Mouse (Mus musculus) embryonic stem cell, embryonic (primary cell): ENCODE data around the gene Ltbp2.

ENCODE experiments used
- CTCF ChIA-PET, 4 experiments: fragments of 300-600 bp in 2 of 4; fragments of 350-600 bp in 2 of 4; sonication (Branson Sonifier 250); formaldehyde crosslinking; loops; one replicate each; lab custom pipeline; 2022; ENCODE audit warnings: inconsistent platforms in 2 of 4; lab: Charles Lee
- POLR2A ChIA-PET, 4 experiments: fragments of 300-600 bp in 2 of 4; fragments of 350-600 bp in 2 of 4; sonication (Branson Sonifier 250); formaldehyde crosslinking; loops; one replicate each; lab custom pipeline; 2022; ENCODE audit warnings: antibody characterized with exemption in 4 of 4, inconsistent platforms in 1 of 4; lab: Charles Lee

The Ltbp2 gene

DNA sequence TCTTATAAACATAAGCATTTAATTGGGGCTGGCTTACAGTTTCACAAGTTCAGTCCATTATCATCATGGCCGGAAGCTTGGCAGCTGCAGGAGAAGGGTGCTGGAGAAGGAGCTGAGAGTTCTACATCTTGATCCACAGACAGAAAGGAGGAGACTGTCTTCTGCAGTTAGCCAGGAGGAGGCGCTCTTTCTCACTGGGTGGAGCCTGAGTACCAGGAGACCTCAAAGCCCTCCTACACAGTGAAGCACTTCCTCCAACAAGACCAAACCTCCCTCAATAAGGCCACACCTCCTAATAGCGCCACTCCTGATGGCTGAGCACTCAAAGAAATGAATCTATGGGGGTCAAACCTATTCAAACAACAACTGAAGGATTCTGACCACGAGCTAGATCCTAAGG lies 18.6 kb downstream of the Ltbp2 start:
- CTCF ChIA-PET: interaction anchor here in 3 of 4 experiments (0.5 to 7.4 kb wide), 15 partner anchors 9 to 824 kb away, joined by 3 to 45 read pairs (median 4); partner anchors contain the start of gene Ltbp2 (in 3 of the 3)
- POLR2A ChIA-PET: interaction anchor here in 3 of 4 experiments (0.6 to 2.8 kb wide), 14 partner anchors 9 to 217 kb away, joined by 3 to 12 read pairs (median 4); partner anchors contain the start of genes Isca2 (in 2 of the 3), Ltbp2 (in 2 of the 3), Npc2 (in 2 of the 3) and Vrtn (in 1 of the 3)

GRCm38 (mm10) chr12:84856532-84856931 lies 19.8 kb downstream of the Ltbp2 start:
- CTCF ChIA-PET: interaction anchor here in 3 of 4 experiments (0.5 to 7.4 kb wide), 5 partner anchors 20 to 813 kb away, joined by 4 to 45 read pairs (median 14); partner anchors contain the start of gene Ltbp2 (in 3 of the 3)
- POLR2A ChIA-PET: interaction anchor here in 1 of 4 experiments (2.8 kb wide), 1 partner anchor 84 kb away, joined by 12 read pairs; the partner anchor contains the start of genes Isca2 and Npc2

DNA sequence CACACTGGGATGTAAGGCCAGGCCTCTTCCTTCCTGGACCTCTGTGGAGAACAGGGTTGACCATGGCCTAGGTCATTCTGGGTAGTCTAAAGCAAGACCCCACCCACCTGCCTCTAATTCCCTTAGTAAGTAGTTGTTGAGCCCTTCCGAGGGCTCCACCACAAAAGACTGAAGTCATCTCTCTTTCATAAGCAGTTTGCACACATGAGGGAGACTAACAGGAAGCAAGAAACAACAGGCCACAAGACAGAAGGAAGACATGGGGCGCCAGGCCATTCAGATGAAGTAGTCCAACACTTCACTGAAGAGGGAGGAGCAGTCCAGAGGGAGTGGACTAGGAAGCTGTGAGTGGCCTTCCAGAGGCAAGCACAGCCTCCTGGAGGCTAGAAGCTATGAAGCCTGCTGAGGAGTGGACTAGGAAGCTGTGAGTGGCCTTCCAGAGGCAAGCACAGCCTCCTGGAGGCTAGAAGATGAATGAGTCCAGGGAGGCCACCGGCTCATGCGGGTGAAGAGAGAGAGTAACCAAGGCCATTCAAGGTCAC lies 21.2 kb downstream of the Ltbp2 start:
- CTCF ChIA-PET: interaction anchor here in 2 of 4 experiments (0.7 to 7.4 kb wide), 2 partner anchors 21 to 346 kb away, joined by 3 to 45 read pairs; partner anchors contain the start of gene Ltbp2 (in 1 of the 2)
- POLR2A ChIA-PET: interaction anchor here in 1 of 4 experiments (0.7 kb wide), 1 partner anchor 629 kb away, joined by 3 read pairs; no protein-coding TSS in a partner anchor

GRCm38 (mm10) chr12:84854392-84855033 lies 21.8 kb downstream of the Ltbp2 start:
- POLR2A ChIA-PET: no interaction called here
- CTCF ChIA-PET: interaction anchor here in 1 of 4 experiments (7.4 kb wide), 1 partner anchor 22 kb away, joined by 45 read pairs; the partner anchor contains the start of gene Ltbp2

DNA sequence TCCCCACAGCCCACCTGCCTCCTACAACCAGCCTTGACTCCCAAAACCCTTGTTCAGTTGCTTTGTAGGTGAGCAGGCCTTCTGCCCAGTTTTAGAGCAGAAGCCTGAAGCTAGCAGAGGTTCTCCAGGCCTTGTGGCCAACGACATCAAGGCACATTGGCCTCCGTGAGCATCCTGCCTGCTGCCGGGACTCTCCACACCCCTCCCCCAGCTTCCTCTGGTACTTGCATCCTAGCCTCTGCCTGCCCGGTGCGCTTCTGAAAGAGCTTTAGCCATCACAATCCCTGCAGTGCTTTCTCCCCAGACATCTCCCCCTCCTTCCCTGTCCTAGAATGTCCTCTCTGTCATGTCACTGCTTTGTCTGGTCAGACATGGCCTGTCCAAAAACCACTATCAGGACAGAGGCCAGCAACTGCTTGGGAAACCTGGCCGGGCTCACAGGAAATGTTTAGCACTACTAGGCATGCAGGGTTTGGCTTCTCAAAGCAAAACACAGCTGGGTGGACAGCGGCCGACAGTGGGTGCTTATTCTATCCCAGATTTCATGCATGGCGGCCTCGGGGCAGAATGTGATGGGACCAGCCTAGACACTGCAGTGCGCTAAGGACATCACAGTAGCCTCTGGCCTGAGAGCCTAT lies 24.8 kb downstream of the Ltbp2 start:
- ChIA-PET POLR2A (interaction anchor here in 3 of 4 experiments (0.6 to 1.9 kb wide), 4 partner anchors 15 to 427 kb away, joined by 3 to 5 read pairs (median 4); partner anchors contain the start of genes Isca2 (in 1 of the 3) and Npc2 (in 1 of the 3)), CTCF (interaction anchor here in 1 of 4 experiments (0.7 kb wide), 1 partner anchor 25 kb away, joined by 3 read pairs; no protein-coding TSS in a partner anchor)

- CTCF ChIA-PET: no interaction called here
Observed at GRCm38 (mm10) chr12:84847882-84848281, 28.4 kb downstream of the Ltbp2 start.

DNA sequence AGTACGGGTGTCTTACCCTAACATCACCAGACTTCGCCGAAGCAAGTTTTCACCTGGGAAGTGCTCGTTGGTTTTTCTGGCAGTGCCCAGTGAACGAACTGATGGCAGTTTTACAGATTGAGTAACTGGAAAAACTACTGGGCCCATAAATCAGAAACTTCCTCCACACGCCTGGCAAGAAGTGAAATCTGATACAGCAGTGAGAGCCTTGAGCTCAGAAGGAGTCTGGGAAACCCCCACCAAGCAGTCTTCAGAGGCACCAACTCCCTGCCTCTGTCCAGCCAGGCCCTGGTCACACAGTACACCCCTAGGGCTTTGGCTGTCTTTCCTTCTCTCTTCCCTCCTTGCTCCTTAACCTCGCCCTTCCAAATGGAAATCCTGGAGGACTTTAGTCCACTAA lies 28.9 kb downstream of the Ltbp2 start:
- CTCF ChIA-PET: no interaction called here
- POLR2A ChIA-PET: interaction anchor here in 2 of 4 experiments (0.8 to 1.4 kb wide), 2 partner anchors 11 to 14 kb away, joined by 4 read pairs; no protein-coding TSS in a partner anchor

More at GRCm38 (mm10) chr12:84847882-84848281, 28.4 kb downstream of the Ltbp2 start:
- POLR2A ChIA-PET: interaction anchor here in 2 of 4 experiments (0.8 to 1.4 kb wide), 2 partner anchors 11 to 13 kb away, joined by 4 read pairs; no protein-coding TSS in a partner anchor

GRCm38 (mm10) chr12:84846594-84847014 lies 29.7 kb downstream of the Ltbp2 start:
- POLR2A ChIA-PET: interaction anchor here in 2 of 4 experiments (0.7 to 0.8 kb wide), 3 partner anchors 15 to 596 kb away, joined by 3 read pairs; no protein-coding TSS in a partner anchor
- CTCF ChIA-PET: interaction anchor here in 2 of 4 experiments (0.5 to 1.5 kb wide), 3 partner anchors 11 to 888 kb away, joined by 3 to 4 read pairs (median 3); no protein-coding TSS in a partner anchor

DNA sequence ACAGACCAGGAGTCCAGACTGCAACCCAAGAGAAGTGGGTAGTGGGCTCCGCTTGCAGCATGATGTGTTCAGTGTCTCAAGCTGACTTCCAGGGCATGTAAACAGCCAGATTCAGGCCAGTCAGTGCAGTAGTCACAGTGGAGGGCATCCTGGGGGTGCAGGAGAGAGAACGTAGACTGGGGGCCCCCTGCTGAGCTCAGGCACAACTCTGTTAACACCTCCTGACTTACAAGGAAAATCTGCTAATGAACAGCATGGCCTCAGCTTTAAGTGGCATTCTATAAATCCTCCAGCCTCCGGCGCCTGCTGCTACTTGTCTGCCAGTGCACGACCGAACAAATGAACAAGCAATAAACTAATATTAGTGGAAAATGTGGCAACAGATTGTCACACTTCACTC lies 33.6 kb downstream of the Ltbp2 start:
- CTCF ChIA-PET: no interaction called here
- POLR2A ChIA-PET: interaction anchor here in 2 of 4 experiments (0.6 to 1.6 kb wide), 2 partner anchors 15 to 108 kb away, joined by 4 to 5 read pairs; no protein-coding TSS in a partner anchor

DNA sequence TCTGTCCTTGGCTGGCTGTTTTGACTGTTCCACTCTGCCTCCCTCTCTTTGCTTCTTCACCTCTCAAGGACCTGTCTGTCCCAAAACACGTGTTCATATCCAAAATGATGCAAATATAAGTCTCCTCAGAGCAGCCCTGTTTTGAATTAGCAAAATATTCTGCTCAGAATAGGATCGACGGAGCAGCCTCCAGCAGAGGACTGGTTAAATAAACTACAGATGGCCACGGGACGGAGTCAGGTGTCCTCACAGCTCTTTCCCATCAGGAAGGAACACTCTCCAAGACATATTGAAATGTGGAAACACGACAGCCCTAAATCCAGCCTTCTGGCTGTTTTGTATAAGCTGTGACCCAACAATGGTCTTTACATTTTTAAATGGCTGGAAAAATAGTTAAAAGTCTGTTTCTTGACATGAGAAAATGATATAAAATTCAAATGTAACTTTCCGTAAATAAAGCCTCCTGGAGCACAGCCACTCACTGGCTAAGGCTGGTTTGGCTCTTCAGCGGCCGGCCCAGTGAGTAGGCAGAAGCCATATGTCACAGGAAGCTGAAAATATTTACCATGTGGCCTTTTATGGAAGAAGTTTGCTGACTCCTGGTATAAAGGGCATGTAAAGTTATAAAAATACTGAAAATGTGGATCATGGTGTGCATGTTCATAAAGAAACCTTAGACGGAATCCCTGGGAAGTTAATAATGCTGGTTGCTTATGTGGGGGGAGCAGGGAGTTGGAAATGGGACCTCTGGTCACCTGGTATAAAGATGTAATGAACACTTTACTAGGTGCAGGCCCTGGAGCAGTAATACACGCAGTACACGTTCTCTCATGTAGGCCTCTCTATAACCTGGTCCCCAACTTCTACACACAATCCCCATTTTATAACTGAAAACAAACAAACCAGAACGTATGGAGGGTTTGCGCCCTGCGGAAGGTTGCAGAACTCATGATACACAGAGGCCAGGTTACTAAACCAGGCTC lies 34.9 kb downstream of the Ltbp2 start:
- POLR2A ChIA-PET: no interaction called here

GRCm38 (mm10) chr12:84840734-84841133 lies 35.6 kb downstream of the Ltbp2 start:
- ChIA-PET POLR2A (interaction anchor here in 1 of 4 experiments (0.6 kb wide), 1 partner anchor 20 kb away, joined by 3 read pairs; no protein-coding TSS in a partner anchor), CTCF (no interaction called here)

More for the DNA sequence above, 34.9 kb downstream of the Ltbp2 start:
- CTCF ChIA-PET: no interaction called here

DNA sequence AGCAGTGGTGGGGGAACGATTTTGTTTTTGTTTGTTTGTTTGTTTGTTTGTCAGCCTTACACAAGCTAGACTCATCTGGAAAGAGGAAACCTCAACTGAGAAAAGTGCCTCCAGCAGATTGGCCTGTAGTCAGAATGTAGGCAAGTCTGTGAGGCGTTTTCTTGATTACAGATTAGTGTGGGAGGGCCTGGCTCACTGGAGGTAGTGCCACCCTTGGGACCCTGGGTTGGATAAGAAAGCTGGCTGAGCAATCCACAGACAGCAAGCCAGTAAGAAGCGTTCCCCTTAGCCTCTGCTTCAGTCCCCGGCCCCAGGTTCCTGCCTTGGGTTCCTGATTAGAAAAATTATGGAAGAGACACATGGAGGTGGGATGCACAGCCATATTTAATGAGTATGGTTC lies 36.4 kb downstream of the Ltbp2 start:
- CTCF ChIA-PET: no interaction called here
- POLR2A ChIA-PET: no interaction called here

DNA sequence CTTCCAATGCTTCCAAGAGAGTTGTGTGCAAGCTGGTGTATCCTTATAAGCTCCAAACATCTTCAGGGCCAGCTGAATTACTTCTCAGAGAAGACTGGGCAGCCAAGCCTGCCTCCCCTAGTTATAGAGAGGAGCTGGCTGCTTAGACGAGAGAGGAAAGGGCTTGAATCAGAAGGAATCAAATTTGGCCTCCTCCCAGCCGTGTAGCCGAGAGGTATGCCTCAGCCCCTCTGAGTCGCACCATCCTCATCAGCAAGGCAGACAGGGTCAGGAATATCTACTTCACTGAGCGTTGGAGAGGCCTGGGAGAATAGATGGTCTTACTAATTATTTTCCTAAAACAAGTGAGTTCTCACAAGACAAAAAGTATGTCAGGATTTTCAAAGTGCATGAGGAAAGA lies 40.7 kb downstream of the Ltbp2 start:
- POLR2A ChIA-PET: no interaction called here
- CTCF ChIA-PET: interaction anchor here in 2 of 4 experiments (0.6 to 1.5 kb wide), 2 partner anchors 22 to 126 kb away, joined by 3 to 4 read pairs; no protein-coding TSS in a partner anchor

GRCm38 (mm10) chr12:84834773-84835172 lies 41.6 kb downstream of the Ltbp2 start:
- POLR2A ChIA-PET: interaction anchor here in 1 of 4 experiments (0.5 kb wide), 1 partner anchor 49 kb away, joined by 3 read pairs; no protein-coding TSS in a partner anchor
- CTCF ChIA-PET: interaction anchor here in 1 of 4 experiments (1.5 kb wide), 1 partner anchor 23 kb away, joined by 4 read pairs; no protein-coding TSS in a partner anchor

GRCm38 (mm10) chr12:84831648-84832047 lies 44.7 kb downstream of the Ltbp2 start:
- POLR2A ChIA-PET: no interaction called here
- CTCF ChIA-PET: no interaction called here

DNA sequence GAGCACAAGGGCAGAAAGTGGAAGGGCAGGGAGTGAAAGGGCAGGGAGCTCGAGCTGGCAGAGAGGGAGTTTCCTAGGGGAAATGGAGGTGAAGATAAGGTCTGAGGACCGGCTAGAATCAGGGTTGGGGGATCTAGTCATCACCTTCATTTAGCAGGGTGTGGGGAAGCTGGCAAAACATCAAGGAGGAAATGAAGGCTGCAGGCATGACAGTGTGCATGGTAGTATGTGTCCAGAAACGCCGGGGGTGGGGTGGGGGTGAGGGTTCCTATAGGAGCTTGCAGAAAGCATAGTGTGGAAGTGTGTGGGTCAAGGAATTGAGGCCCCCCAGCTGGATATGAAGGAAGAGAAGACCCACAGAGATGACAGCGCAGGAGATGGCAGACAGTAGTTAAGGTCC lies 45.2 kb downstream of the Ltbp2 start:
- POLR2A ChIA-PET: no interaction called here
- CTCF ChIA-PET: no interaction called here

DNA sequence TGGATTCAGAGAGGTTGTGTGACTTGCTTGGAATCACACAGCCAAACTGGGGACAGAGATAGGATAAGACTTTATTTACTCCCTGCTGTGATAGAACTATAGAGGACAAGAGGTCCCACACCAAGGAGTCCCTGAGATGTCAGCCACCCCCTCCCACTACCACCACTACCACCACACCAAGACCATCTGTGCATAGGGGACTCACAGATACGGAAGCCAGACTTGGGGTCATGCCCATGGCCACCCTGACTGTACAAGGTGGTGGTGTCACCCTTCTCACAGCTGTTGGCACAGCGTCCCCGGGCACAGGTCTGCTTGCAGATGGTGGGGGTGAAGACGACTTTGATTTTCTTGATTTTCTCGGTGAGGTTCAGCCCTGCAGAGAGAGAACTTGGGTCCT lies 45.9 kb downstream of the Ltbp2 start:
- ChIA-PET CTCF (interaction anchor here in 1 of 4 experiments (1.2 kb wide), 1 partner anchor 46 kb away, joined by 3 read pairs; the partner anchor contains the start of gene Ltbp2), POLR2A (no interaction called here)
